Mouse (Mus musculus): Measurements from ENCODE around the gene Abcb7.

DNA sequence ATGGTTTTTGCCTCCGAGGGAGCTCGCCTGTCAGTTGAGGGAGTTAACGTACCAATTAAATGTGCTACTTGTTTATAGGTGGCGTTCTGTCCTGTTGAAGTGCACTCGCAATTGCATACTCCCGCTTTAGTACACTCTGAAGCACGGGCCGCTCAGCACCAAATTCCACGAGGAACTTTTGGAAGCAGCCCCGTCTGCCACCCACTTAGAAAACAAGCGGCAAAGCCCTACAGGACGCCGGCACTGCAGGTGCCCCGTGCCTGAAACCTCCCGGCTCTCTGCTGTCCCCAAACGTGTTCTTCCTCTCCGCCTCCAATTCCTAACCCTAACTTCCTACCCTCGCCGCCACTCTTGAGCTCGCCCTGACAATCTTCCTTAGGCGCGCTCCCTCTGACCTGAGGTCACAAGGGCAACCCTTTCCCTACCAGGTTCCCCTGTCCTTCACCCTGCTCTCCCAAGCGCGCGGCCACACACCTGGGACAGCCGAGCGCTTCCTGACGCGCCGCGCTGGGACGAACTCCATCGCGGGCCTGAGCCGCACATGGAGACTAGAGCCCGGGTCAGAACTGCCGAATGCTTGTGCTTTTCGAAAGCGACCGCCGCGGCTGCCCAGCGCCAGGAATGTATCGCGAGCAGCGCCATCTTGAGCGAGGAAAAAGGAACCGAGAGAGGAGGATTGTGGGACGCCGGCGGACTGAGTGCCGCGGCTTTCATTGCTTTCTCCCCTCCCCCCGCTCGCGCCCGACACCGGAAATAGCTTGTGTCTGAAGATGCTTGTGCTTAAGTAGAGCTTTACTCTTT is at the start of gene Abcb7:
- TF ChIP-seq CTCF (IDR thresholded peaks at IDR 0.05; ENCODE audit: control insufficient read depth, insufficient read depth, insufficient read length) (no peak), MYOG (IDR thresholded peaks at IDR 0.05; ENCODE audit: control insufficient read depth, extremely low read depth, insufficient read length) (no peak), MAX (IDR thresholded peaks at IDR 0.05) (no peak), USF1 (IDR thresholded peaks at IDR 0.05; ENCODE audit: low read depth) (no peak), CEBPB (IDR thresholded peaks at IDR 0.05; ENCODE audit: low read depth) (no peak)

Measured in C2C12 (cell line).